Mouse (Mus musculus) megakaryocyte, adult 5-6 weeks (primary cell): ENCODE data around the gene Znrd1as. TPM values are rescaled to one million over a fixed set of nuclear protein-coding genes. Genes with fewer than 3 reads are reported as not detected.
"Not testable (repeated sequence)": the region's sequence is repeated elsewhere in the genome, so short reads cannot be mapped to it uniquely, and the experiment has no call there.

ENCODE experiments used
- ATAC-seq: 2 replicates; pipeline ENCODE4 v1.8.0; 2016; ENCODE audit warnings: mild to moderate bottlenecking, inconsistent platforms; ENCODE audit not compliant: poor library complexity, severe bottlenecking
- total RNA-seq, 2 experiments: library from RNA; stranded (forward) in 1 of 2; stranded (reverse) in 1 of 2; fragments of 153-499, 151-499 nt in 1 of 2; fragments of 221-1000, 200-1000 nt in 1 of 2; gene quantifications; 2 replicates each; pipeline versions ENCODE4 v1.2.3 to v1.2.4; 2015 to 2017

Gene Znrd1as
- total RNA-seq, 2 experiments from 2014 or later = 2.2 to 6.5 TPM

DNA sequence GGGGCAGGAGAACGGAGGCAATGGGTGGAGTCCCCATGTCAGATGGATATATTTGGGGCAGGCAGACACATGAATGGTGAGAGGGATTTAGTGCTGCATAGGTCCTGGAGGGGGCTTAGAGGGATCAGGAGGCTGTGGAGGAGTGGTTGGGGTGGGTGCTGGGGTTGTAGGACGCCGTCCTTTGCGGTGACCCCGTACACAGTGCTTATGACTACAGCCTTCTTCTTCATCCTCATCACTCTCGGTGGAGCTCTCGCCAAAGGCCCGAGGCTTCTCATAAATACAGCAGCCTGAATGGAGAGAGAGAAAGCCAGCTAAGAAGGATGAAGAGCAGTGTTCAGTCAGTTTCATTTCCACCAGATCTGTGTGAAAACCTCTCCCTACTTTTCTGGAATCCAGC, 9.1 kb upstream of the Znrd1as start:
- no peak for ATAC-seq

DNA sequence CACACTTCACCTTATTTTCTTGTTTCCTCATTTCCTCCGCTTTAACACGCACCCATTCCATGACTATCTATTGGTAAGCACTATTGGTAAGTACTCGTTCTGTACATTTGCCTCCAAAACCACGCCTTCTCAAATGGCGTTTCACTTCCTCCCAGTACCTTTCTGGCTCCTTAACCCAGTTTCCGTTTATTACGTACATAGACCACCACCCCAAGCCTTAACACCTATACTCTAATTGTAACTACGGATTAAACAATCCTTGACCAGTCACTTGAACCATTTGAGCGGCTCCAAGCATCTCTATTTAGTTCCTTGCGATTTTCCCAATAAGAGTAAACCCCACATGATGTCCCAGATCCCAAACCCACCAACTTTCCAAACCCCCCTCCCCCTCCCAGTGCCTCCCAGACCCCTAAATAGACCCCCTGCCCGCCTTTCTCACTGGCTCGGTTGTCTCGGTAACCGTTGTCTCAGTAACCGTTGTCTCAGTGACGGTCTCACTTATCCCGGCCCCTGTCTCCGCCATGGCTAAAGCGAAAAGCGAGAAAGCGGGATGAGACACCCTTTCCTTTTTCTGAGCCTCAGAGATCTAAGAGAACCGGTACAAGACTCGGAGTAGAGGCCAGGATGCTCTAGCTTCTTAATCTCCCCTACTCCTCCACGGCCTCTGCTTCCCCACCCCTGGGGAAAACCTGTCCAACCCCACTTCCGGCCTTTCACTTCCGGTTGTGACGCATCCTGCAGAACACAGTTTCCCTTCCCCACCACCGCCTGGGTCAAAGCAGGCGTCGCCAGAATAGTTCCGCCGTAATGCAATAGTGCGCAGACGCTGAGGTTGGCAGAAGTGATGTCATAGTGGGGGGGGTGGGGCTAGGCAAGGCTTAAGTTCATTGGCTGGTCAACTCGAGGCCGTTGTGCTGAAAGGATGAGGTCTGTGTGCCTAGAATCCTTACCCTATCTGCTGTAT, 7.1 kb upstream of the Znrd1as start, which contains the start of gene Ppp1r11:
Gene Ppp1r11 (minus strand): TSS at position 761 of the 967 bp plus-strand sequence.
- ATAC-seq = peak; percentile 96

DNA sequence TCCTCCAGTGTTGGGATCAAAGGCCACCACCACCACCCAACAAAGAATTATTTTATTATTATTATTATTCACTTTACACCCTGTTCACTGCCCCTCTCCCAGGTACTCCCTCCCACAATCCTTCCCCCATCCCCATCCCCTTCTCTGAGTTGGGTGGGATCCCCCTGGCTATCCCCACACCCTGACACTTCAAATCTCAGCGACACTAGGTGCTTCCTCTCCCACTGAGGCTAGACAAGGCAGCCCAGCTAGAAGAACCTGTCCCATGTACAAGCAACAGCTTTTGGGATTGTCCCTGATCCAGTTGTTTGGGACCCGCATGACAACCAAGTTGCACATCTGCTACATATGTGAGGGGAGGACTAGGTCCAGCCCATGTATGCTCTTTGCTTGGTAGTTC, 5.8 kb upstream of the Znrd1as start:
- ATAC-seq = no peak

DNA sequence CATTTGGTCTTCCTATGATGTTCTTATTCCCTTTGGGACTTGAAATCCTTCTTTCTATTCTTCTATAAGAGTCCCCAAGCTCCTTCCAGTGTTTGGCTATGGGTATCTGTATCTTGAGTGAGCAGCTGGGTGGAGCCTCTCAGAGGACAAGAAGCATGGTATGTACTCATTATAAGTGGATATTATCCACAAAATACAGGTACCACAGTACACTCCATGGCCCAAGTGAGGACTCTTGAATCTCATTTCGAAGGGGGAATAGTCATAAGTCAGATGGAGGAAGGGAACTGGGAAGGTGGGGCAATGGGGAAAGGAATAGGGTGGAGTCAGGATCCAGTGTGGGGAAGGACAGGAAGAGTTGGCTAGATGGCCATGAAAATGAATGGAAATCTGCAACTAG, 5.3 kb upstream of the Znrd1as start:
- ATAC-seq = no peak

DNA sequence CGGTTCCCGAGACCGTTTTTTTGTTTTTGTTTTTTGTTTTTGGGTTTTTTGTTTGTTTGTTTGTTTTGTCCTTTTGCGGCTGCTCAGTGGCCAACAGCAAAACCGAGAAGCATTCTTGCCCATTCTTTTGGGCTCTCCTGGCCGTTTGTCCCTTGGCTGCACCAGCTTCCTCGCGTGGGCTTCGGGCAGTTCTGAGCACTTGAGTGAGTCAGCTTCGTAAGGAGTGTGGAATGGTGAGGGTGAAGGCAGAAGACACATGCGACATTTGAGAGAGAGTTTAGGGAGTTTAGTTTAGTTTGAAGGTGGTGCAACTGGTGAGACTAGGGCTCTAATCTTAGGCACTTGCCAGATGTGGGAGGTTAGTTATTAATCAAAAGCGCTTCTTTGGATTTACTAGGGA, 492 bp downstream of the Znrd1as start:
- peak; percentile 18; the same call in 1 of the 2 replicates for ATAC-seq

DNA sequence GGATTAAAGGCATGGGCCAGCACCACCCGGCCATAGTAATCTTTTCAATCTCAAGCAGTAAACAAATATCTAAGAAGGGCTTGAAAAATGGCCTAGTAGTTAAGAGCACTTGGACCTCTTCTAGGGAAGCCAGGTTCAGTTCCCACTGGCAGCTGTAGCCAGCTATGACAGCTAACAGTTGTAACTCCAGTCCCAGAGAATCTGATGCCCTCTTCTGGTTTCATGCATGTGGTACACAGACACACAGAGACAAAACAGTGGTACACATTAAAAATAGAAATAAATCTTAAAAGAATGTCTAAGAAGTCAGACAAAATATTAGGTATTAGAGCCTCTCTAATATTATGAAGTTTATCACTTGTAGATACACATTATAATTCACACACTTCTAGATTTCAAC, 2.7 kb downstream of the Znrd1as start:
- ATAC-seq = no peak

DNA sequence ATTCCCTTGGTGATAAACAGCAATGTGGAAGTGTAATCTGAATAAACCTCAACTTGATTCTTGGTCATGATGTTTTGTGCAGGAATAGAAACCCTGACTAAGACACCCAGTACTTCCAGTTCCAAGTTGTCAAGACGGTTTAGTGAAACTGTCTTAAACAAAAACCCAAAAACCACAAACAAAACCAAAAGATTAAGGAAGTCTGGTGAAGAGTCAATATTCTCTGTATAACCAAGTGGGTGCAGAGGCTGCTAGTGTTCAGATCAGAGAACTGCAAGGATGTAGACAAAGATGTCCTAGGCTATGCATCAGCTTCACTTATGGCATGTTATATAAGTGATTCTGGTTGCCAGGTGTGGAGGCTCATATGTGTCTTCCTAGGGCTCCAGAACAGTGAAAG, 8.5 kb downstream of the Znrd1as start:
- ATAC-seq = peak; percentile 61

DNA sequence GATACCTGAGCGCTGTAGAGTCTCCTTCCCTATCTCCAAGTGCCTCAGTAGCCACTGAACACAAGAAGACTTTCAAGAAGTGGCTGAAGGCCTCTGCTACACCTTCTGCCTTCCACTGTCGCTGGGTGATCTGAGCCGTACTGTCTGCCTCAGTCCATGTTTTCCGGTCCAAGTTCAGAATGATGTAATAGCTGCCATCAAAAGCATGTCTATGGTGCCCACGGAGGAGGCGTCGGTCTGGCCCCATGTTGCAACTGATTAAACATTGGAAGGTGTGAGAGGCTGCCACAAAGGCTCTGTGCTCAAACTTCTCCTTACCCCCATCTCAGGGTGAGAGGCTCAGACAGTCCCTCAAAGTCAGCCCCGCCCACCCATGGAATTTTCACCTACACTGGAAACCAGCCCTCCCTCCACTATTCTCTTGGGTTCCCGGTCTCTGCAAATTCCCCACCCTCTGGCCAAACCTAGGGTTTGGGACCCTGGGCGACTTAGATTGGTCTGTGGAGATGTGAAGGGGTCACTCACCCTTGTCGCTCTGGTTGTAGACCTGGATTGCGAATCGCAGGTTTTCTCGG, 12.0 kb downstream of the Znrd1as start:
- ATAC-seq = no peak

DNA sequence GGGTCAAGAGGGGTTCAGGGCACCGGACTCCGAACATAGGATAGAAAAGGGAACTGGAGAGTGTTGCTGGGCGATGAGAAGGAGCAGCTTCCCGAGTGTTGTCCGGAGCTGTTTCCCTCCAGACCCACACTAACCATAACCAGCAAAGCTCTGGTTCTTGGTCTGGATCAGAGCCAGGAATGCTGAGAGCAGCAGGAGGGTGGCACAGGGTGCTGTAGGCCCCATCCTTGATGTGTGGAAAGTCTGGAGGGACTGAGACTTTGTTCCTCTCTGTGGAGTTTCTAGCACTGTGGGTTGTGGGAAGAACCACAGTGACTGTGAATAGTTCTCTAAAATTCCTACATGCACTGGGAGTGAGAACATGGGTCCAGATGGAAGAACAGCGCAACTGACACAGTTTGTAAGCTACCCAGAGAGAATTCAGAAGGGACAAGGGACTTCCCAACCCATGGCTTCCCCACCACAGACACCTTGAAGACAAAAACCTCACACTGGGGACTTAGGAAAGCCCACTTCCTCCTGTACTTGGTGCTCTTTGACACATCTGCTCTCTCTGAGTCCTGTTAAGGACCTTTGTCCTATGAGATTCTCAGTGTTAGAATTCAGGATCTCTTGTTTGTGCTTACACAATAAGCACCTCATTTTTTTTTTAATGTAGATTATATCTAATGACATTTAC, 12.9 kb downstream of the Znrd1as start:
- ATAC-seq = peak; percentile 58

DNA sequence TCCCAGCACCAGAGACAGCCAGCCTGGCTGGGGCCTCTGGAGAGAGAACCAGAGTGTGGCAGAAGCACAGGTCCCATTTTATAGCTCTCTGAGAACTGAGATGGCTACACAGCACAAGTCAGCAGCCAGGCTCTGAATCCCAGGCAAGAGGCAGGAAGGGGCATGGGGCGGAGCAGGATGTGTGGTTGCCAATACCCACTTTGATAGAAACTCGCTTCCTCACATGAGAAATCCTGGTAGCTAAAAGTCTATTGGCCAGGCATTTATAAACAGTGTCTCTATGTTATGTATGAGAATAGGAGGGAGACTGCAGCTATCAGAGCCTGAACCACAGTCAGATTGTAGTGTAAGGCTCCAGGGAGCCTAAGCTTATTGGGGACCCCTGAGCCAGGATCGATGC, 14.4 kb downstream of the Znrd1as start:
- peak; percentile 53 for ATAC-seq

DNA sequence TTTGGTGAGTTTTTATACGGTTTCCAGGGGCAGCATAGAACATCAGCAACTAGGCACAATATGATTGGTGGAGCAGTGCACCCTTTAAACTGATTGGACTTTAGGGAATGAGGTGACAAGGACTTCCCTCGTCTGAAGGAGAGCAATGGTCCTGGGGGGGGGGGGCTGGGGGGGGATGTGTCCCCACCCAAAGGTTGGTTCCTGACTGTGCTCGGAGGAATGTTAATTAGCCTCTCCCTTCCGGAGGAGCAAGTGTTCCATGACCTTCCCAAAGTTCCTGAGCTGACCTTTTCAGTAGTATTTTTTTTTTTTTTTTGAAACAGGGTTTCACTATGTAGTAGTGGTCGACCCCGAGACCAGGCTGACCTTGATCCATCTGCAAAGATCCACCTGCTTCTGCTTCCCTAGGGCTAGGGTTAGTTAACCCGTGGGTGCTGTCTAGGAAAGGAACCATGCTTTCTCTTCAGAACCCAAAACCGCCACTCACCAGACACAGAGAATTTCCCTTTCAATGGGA, 14.9 kb downstream of the Znrd1as start:
- no peak for ATAC-seq

DNA sequence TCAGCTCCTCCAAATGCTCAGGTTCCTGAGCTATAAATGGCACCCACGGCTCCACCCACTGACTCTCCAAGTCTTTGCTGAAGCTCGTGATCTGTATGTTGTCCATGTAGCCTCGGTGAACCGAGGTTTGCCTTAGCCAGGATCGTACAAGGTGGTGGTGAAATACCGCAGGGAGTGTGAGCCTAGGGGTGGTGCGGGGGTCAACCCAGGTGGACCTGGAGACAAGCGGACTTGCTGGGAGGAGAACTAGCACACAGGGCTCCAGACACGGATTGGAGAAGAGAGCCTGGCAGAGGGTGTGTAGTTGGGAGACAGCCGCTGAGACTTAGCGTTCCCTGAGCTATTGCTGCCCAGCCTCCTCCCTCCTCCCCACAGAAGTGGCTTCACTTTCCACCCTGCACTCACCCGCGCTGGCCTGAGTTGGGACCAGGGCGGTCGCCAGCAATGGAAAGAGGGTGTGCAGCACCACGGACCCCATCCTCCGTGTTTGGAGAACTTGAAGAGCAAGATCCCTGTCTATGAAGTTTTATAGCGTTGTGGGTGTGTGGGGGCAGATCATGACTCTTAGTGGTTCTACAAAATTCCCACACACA, 22.9 kb downstream of the Znrd1as start, which contains the start of gene 2410137M14Rik:
Gene 2410137M14Rik (minus strand): TSS at position 17 of the 593 bp plus-strand sequence.
- no peak for ATAC-seq

DNA sequence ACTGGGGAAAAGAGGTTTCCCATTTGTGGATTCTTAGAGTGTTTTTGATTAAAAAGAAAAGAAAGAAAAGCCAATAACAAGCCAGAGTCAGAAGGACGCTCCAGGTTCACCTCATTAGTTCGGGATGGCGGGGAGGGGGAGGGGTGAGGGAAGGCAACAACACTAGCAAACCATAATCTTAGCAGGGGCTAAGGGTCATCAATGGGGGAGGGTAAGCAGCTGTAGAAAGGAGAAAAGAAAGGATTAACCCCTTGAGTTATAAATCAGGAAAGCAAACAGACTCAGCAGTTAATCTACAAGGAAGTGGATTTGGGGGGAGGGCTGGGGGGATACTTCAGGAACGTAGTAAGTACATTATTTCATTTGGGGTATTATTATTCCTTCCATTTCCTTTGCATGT, 23.5 kb downstream of the Znrd1as start:
- no peak for ATAC-seq

DNA sequence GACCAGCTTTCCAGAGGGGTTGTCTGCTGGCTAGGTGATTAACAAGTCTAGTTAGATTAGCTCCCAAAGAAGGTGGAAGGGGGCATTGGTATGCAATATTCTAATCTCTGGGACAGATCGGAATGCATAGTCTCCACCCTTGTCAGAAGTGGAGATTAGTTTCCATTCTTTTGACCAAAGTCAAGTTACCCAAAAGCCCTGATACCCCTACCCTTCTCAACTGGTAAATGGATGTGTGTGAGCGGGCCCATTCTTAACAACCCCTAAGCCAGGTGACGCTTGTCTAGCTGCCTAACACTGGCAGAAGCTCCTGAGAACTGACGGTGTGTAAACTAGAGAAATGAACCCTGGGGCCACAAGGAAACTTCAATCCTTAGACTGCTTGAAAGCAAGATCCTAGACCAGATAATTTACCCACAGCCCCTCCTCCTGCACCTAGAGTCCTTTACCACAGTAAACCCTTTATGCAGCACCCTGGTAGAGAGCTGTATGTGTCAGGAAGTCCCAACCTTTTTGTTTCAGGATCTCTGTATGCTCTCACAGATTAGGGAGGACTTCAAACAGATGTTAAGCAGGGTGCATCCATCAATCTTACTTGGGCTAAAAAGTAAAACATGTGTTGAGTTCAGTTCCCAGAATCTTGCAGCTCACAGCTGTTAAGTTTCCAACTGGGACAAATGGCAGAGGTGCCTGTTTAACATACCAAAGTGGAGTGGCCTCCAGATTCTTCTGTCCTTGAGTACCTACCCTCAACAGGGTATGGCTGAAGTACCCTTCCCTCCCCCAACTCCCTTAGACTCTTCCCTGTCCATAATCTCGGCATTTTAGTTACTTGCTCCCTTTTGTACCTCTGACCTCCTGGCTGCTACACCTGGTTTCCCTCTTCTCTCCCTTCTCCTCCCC, 24.1 kb downstream of the Znrd1as start:
- 0 out of 2 replicates have a peak, but pooled peaks have one; percentile 21 for ATAC-seq

DNA sequence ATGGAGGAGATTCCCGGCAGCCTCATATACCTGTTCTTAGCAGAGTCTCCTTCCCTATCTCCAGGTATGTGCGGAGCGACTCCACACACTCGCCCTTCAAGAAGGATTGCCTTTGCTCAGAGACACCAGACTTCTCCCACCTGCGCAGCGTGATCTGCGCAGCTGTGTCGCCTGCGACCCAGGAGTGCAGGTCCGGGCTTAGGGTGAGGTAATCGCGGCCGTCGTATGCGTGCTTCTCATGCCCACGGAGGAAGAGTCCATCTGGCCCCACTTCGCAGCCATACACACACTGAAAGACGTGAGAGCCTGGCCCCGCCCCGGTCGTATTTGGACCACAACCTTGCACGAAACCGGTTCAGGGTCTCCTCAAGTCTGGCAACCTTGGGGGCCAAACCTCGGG, 30.1 kb downstream of the Znrd1as start:
- no peak for ATAC-seq

DNA sequence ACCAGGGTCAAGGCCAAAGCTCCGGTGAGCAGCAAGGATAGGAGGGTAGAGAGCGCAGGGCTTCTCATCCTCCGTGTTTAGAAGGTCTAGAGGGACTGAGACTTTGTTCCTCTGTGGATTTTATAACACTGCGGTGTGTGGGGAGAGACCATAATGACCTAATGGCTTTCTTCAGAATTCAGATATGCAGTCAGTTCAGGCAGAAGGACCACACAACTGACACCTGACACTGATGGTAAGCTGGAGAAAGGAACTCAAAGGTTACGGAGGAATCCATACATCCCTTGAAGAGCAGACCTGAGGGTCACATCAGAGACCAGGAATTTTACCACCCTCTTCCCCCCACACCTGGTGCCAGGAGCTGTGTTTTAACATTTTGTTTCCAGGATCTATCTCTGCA, 31.0 kb downstream of the Znrd1as start, which contains the start of gene H2-M5:
Gene H2-M5 (minus strand): TSS at position 101 of the 400 bp plus-strand sequence.
- ATAC-seq = no peak

DNA sequence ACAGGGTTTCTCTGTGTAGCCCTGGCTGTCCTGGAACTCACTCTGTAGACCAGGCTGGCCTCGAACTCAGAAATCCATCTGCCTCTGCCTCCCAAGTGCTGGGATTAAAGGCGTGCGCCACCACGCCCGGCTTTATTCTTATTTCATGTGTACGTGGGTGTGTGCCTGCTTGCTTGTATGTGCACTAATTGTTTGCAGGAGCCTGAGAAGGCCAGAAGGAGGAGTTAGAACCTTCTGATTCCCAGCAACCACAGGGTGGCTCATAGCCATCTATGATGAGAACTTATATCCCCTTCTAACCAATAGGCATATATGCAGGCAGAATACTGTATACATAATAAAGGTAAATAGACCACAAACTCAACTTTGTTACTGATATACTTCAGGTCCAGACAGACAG, 32.2 kb downstream of the Znrd1as start:
- ATAC-seq = not testable (repeated sequence)

DNA sequence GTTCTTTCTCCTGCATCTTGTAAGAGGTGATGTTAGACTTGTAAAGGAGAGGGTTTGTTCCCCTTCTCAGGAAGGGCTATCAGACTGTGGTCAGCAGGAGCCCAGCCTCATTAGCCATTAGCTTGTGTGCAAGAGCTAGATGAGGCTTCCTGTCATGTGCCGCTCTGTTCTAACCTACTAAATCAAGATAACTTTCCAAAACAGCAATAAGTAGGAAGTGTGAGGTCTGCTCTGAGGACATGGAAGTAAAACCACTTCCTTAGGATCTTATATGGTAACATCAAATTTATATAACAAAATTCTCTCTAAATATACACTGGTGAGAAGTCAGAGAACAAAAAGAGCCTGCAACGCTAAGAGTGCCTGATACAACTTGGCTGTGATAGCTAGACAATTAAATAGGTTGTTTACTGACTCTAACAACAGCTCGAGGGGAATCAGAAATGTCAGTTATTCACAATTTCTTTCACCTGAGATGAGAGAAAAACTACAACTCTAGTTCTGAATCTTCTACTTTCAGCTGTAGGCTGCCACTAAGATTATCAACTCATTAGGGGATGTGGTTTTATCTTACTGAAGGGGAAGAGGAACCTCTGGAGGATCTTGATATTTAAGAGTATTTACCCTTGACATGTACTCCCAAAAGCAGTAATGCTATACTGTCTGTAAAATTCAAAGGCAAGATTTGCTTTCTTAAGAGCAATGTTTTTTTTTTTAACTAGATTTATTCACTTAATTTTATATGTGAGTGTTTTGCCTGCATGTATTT, 34.1 kb downstream of the Znrd1as start:
- peak; percentile 74 for ATAC-seq
